Mouse (Mus musculus) embryonic fibroblast, embryonic 13.5 days (primary cell): Measurements from ENCODE around the gene Cdk6.

Experiments
- CTCF ChIP-seq: IDR thresholded peaks from 2 replicates; pipeline ENCODE4 v1.5.1; 2011; ENCODE audit warnings: mild to moderate bottlenecking, control low read depth, low read length, moderate library complexity, borderline replicate concordance; ENCODE audit not compliant: insufficient read depth
- POLR2A ChIP-seq: IDR thresholded peaks from 2 replicates; pipeline ENCODE4 v1.6.1; 2011; ENCODE audit warnings: low read depth, mild to moderate bottlenecking, control low read depth, low read length, moderate library complexity

DNA sequence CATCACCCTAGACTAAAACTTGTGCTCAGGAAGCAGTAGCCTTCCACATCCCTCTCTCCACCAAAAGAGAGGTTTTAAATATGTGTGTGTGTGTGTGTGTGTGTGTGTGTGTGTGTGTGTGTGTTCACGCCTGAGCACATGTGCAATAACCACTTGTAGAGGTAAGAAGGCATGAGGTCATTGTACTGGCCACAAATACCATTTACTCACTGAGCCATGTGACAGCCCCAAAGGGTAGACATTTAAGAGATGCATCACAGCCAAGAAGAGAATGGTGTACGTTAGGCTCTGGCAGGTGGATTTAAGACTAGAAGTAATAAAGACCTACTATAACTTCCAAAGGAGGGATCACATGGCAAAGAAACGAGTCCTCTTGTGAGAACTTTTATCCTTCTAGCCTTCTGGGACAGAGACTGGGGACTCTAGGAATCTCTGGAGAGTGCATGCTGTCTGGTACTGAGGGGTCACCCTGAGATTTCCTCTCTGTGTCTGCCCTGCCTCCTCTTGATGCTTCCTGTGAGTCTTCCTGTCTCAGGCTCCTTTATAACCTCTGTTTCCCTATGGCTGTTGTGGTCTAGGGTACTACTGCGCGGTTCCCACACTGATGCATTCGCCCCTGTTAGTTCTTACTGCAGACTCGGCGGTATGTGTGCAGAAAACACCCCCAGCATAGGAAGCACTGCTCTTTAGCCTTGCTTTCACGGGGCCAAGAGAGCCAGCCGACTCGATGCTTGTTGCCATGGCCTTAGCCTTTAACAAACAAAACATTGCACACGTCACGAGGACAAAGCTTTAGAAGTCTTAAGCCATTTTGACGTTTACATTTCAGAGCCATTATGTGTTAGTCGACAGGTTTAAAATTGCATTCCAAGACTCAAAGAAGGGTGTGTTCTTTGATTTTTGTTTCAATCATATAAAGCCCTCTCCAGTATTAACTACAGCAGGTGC is 22.0 kb downstream of the Cdk6 start:
- TF ChIP-seq POLR2A (no peak), CTCF (no peak)
